Mouse (Mus musculus): ENCODE data around the gene Adig.

Gene Adig

DNA sequence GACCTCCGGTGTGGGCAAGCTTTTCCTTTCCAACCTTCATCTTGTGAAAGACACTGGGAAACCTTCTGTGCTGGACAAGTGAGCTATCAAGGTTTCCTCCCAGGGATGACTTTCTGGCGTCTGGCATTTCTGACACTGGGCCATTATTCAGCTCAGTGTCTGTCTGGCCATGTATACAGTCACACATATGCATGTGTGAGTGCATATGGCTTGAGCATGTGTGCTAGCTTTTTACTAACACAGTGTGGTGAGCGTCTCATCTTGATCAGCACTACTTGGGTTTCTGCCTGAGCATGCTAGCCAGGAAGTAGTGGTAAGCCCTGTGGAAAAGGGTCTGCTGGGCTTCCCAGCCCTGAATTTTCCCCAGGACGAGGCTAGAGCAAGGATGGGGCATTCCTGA, 38.9 kb downstream of the Adig start:
- DNase-seq (ENCODE audit: low read depth): no peak

DNA sequence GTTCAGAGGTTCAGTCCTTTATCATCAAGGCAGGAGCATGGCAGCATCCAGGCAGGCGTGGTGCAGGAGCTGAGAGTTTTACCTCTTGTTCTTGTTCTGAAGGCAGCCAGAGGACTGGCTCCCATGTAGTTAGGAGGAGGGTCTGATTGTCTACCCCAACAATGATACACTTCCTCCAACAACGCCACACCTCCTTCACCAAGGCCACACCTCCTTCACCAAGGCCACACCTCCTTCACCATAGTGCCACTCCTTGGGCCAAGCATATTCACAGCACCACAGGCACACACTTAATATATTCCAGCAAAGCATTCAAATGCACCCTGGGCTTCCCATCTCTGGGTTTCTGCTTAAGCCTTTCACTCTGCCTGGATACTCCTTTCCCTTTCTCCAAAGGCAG, 42.9 kb downstream of the Adig start:
- no peak for DNase-seq (ENCODE audit: low read depth)

DNA sequence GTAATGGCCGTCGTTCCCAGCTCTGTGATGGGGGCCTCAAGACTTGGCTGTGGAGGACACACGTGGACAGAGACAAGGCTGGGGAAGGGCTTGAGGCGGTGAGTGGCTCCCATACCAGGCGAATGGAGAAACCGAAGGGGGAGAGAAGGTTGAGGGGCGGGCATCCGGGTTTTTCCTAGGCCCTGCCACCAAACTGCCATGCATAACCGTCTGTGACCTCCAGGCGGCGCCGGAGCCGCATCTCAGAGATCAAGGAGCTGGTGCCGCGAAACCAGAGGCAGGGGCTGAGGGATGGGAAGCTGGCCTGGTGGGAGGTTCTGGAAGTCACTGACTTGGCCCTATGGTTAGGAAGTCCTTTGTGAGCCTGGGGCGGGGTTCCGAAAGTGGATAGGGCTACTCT, 44.3 kb downstream of the Adig start:
- peak; percentile 80 for DNase-seq (ENCODE audit: low read depth)

DNA sequence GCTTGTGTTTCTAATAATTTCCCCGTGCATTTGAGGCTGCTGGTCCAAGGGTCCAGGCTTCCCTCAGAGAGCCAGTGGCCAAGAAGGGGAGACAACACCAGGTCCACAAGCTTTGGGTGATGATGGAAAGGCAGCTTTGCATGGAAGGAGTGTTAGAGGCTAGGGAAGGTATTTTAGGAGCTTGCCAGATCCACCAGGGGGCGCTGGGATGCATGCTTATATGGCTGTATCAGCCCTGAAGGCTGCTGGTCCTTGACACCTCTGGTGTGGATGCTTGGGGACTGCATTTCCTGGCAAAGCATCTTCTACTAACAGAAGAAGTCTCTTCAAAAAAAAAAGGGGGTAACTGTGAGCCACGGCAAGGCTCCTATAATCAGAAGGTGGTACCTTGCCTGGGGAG, 47.7 kb downstream of the Adig start:
- DNase-seq (ENCODE audit: low read depth): peak; percentile 83

DNA sequence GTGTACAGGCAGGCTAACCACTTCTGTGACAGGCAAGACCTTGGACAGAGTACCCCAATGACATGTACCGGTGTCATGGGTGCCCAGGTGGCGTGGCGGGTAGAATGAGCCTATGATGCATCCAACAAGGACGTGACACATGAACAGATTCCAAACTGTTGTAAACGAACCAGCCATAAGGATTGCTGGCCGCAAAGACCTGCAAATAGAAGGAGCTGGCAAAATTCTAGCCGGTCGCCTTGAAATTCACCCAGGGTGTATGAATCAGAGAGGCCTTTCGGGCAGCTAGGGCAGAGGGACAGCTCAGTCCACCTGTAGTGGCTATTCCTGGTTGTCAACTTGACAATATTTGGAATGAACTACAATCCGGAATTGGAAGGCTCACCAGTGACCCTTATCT, 52.0 kb downstream of the Adig start:
- no peak for DNase-seq (ENCODE audit: low read depth)

DNA sequence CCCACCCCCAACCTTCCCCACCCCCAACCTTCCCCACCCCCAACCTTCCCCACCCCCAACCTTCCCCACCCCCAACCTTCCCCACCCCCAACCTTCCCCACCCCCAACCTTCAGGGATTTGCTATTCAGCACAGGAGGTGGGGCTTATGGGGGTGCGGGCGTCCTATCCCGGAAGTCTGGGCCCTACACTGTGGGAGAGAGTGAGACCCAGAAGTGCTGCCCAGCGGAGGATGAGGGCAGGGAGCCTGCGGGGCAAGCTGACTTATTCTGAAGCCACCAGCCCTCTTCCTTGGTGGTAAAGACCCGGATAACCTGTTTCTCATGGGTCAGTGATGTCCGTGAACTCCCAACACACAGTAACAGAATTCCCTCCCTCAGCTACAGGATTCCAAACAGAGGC, 52.8 kb downstream of the Adig start:
- peak; percentile 35 for DNase-seq (ENCODE audit: low read depth)

DNA sequence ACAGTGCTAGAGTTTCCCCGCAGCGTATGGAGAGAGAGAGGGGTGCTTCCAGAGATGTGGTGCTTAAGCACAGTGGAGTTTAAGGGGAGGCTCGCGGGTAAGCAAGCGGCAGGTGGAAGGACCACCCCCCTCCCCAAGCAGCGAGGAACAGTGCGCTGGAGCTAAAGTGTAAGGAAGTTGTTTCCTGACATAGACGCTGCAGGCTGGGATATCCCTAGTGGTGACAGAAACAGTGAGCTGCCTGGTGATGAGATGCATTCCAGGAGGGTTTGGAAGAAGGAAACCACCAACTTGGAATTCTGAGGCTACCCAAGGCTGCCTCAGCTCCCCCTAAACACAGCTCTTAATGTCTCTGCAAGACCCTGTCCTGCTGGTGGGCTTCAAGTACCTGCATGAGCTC, 53.4 kb downstream of the Adig start:
- no peak for DNase-seq (ENCODE audit: low read depth)

DNA sequence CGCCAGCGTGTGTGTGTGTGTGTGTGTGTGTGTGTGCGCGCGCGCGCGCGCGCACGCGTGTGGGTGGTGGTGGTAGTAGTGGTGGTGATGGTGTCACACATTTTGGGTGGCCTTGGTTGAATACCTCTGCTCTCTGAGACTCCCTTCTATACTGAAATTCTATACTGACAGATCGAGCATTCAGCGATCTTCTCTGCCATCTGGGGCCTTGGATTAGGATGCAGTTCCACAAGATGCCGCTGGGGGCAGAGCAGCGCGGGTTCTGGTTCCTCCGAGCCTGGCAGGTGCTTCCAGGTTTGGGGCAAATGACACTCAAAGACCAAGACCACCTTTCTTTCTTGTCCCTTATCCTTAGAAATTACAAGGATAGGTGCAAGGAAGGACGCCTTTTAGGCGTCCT, 53.8 kb downstream of the Adig start:
- peak; percentile 79 for DNase-seq (ENCODE audit: low read depth)

DNA sequence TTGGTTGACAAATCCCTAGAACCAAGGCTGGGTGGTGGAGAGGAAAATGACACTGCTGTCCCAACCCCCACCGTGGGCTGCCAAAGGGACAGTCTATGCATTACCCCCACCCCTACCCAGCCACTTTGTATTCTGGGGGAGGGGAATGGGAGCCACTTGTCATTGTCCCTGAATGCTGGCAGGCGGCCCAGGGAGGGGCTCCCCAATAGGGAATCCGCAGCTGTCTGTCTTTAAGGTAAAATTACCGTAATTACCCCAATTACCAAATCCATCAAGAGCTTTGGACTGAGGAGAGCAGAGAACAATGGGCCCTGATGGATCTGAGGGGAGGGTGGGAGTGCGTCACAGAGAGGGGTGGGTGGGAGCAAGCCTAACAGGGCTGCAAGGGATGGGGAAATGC, 54.3 kb downstream of the Adig start:
- no peak for DNase-seq (ENCODE audit: low read depth)
